Mouse (Mus musculus): ENCODE data around the gene Auts2. TPM values are rescaled to one million over a fixed set of nuclear protein-coding genes. Genes with fewer than 3 reads are reported as not detected.

Auts2 gene
- polyA plus RNA-seq, 1 experiment from 2014 or later: 70.9 TPM

DNA sequence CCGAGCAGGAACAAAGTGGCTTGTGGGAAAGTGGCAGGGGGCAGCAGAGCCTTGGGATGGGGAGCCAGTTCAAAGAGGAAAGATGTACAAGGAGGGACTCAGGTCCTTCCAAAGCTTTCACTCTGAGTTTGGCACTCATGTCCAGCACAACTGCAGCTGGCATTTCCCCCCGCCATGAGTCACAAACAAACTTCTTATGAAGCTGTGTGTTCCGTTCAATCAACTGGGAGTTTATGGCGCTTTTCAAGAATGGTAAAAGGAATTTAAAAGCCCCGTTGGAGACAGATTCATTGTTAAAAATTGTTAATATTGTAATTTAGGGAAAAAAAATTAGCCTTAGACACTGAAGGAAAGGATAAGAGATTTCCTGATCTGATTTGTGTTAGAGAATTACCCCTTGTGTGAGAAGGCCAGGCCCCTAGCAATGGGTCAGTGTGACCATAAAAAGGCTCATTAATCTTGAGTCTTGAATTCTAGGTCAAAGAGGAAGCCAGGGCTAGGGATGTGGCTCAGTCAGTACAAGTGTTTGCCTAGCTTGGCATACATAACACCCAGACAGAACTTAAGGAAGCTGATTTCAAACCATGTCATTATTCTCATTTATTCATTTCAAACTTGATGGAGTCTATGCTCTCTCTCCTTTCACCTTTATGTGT lies 831.5 kb downstream of the Auts2 start:
- H3K27ac ChIP-seq: no peak overlapping the region
- H3K36me3 ChIP-seq (replicated peaks): no peaks in the 10 kb centered on the region
- H3K4me2 ChIP-seq: no peak overlapping the region
- WGBS: 67% methylated on average over 5 of the region's 5 CpGs
- H3K9me3 ChIP-seq: no peaks in the 10 kb centered on the region
- H3K4me1 ChIP-seq: 0 out of 2 replicates have a peak, but pooled peaks cover 6% of the 10 kb centered on the region
- H3K9ac ChIP-seq: no peak overlapping the region
- no peak overlapping the region for H3K4me3 ChIP-seq
- no peak for ATAC-seq (replicated peaks)
- no peaks in the 10 kb centered on the region for H3K27me3 ChIP-seq (replicated peaks)

DNA sequence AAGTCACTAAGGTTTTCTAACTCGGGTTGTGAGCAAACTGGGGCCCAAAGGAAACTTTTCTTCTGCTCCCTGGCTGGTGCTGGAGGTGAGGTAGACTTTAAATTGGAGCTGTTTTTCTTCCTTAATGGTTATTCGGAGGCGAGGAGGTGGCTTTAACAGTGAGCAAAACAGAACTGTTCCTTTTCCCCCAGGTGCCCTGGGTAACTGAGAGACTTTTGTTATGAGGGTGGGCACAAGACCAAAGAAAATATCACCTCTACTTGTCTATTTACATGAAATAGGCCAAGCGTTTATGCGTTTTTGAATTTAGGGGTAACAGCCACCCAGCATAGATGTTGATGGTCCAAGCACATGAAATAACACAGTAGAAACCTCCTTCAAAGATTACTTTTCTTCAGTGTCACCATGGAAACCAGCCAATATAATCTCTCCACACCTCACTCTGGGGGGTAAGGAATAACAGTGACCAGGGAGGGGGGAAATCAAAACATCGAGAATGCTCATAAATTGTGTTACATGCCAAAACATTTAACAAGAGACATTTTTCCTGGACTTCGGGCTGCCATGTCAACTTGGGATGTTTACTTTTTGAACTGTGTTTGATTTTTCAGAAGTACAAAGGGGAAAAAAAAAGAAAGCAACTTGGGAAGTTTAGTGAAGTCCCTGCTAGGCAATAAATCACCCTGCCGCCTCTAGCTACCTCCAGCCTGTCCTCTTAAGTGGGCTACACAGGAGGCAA lies 832.2 kb downstream of the Auts2 start:
- H3K36me3 ChIP-seq (replicated peaks): no peaks in the 10 kb centered on the region
- no peaks in the 10 kb centered on the region for H3K27me3 ChIP-seq (replicated peaks)
- no peaks in the 10 kb centered on the region for H3K9me3 ChIP-seq
- H3K4me1 ChIP-seq: 0 out of 2 replicates have a peak, but pooled peaks cover 6% of the 10 kb centered on the region
- H3K4me3 ChIP-seq: no peak overlapping the region
- no peak overlapping the region for H3K9ac ChIP-seq
- 66% methylated on average over 8 of the region's 8 CpGs for WGBS
- H3K4me2 ChIP-seq: no peak overlapping the region
- no peak for ATAC-seq (replicated peaks)
- H3K27ac ChIP-seq: no peak overlapping the region

DNA sequence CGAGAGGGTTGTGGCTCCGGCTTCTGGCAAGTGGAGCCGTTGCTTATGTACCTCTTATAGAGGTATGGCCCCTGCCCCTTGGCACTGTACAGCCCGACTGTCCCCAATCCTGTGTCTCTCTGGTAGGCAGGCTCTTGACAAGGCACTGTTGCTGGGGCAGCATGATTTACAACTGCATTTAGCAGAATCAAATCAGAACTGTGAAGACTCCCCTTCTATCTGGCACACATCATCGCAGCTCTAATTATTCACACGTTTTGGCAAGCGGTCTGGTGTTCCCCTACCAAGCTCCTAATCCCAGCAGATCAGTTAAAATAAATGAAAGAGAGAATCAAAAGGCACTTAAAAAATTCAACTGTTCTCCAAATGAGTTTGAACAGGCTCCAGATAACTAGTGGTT lies 835.7 kb downstream of the Auts2 start:
- Histone ChIP-seq H3K9me3 (no peaks in the 10 kb centered on the region), H3K4me2 (no peak overlapping the region), H3K4me1 (0 out of 2 replicates have a peak, but pooled peaks cover 6% of the 10 kb centered on the region), H3K27ac (no peak overlapping the region), H3K27me3 (replicated peaks) (no peaks in the 10 kb centered on the region), H3K4me3 (no peak overlapping the region), H3K36me3 (replicated peaks) (no peaks in the 10 kb centered on the region), H3K9ac (no peak overlapping the region)
- WGBS: 65% methylated on average over 7 of the region's 7 CpGs
- ATAC-seq (replicated peaks): no peak

DNA sequence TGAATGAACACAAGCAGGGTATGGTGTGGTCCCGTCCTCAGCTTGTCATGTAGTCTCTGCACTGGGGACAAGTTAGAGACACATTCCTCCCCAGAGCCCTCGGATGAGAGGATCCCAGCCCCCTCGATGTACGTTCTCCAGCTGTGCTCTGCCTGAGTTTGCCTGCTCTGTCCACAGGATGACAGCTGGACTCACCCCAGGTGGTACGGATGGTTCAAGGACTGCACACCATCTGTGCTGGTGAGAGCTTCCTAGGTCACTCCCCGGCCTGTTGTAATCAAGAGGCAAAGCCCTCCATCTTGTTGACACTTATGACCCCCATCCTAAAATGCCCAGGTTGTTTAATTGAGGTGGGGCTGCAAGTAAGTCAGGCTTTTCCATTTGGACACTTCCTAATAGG lies 839.4 kb downstream of the Auts2 start:
- H3K4me2 ChIP-seq: no peak overlapping the region
- no peak overlapping the region for H3K9ac ChIP-seq
- no peaks in the 10 kb centered on the region for H3K36me3 ChIP-seq (replicated peaks)
- H3K27me3 ChIP-seq (replicated peaks): no peaks in the 10 kb centered on the region
- WGBS: 81% methylated on average over 6 of the region's 6 CpGs
- no peak for ATAC-seq (replicated peaks)
- H3K27ac ChIP-seq: no peak overlapping the region
- 0 out of 2 replicates have a peak, but pooled peaks cover 2% of the 10 kb centered on the region for H3K4me1 ChIP-seq
- no peaks in the 10 kb centered on the region for H3K9me3 ChIP-seq
- H3K4me3 ChIP-seq: no peak overlapping the region

DNA sequence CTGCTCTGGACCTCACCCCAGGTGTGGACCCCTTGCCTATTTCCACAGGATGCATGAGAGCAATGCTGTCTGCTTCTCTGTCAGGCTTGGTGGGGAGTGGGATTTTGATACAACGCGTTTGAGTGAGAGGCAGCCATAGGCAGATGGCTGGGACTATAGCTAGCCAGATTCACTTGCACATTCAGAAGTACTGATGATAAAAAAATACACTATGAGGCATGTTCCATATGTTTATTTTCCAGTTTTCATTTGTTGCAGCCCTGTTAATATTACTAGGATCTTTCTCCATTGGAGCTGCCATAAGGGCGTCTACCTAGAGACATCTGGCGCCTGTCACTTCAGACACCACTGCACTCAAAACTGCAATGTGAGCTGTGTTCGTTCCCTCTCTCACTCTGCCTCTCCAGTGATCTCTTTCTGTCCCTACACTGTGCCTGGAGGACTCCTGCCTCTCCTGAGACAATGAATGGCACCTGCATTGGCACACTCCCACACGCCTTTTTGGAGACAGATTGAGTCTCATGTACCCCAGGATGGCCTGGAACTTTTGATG lies 840.2 kb downstream of the Auts2 start:
- 92% methylated on average over 6 of the region's 6 CpGs for WGBS

DNA sequence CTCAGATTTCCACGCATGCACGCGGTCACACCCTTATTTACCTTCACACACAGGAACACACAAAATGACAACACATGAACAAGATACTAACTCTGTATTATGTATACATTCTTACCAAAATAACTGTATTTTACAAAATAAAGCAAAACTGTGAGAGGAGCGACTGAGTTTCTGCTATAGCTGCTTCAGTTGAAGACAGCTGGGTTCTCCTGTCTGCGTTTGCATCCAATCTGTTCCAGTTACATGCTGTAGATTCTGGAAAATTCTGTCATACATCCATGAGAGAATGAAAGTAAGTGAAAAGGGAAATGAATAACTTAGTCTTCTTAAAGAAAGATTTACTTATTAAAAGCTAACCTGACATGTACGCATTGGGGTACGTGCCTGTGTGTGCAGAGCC lies 844.2 kb downstream of the Auts2 start:
- Histone ChIP-seq H3K9ac (no peak overlapping the region), H3K4me2 (no peak overlapping the region), H3K4me1 (peaks cover 8% of the 10 kb centered on the region; the same call in 1 of the 2 replicates), H3K27me3 (replicated peaks) (no peaks in the 10 kb centered on the region), H3K9me3 (no peaks in the 10 kb centered on the region), H3K27ac (no peak overlapping the region), H3K4me3 (no peak overlapping the region), H3K36me3 (replicated peaks) (no peaks in the 10 kb centered on the region)
- 96% methylated on average over 7 of the region's 7 CpGs for WGBS
- no peak for ATAC-seq (replicated peaks)

More for the DNA sequence above, 840.2 kb downstream of the Auts2 start:
- Histone ChIP-seq H3K4me3 (no peak overlapping the region), H3K27ac (no peak overlapping the region), H3K27me3 (replicated peaks) (no peaks in the 10 kb centered on the region), H3K9ac (no peak overlapping the region), H3K4me1 (0 out of 2 replicates have a peak, but pooled peaks cover 2% of the 10 kb centered on the region), H3K4me2 (no peak overlapping the region), H3K36me3 (replicated peaks) (no peaks in the 10 kb centered on the region), H3K9me3 (no peaks in the 10 kb centered on the region)
- no peak for ATAC-seq (replicated peaks)

DNA sequence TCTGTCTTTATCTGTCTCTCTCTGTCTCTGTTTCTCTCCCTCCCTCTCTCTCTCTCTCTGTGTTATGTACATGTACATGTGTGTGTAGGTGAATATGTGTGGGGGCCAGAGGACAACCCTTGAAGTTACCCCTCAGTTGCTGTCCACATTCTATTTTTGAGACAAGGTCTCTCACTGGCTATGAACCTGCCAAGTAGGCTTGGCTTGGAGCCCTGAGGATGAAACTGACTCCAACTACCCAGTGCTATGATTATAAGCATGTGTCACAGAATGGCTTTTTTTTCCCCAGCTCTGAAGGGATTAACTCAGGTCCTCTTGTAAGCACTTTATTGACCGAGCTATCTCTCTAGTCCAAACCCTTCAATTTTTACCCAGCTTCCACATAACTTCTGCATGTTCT lies 852.4 kb downstream of the Auts2 start:
- Histone ChIP-seq H3K9ac (no peak overlapping the region), H3K9me3 (no peaks in the 10 kb centered on the region), H3K27ac (no peak overlapping the region), H3K27me3 (replicated peaks) (no peaks in the 10 kb centered on the region), H3K36me3 (replicated peaks) (no peaks in the 10 kb centered on the region), H3K4me2 (no peak overlapping the region), H3K4me3 (no peak overlapping the region), H3K4me1 (peaks cover 16% of the 10 kb centered on the region; the same call in 1 of the 2 replicates)
- WGBS: 81% methylated on average over 1 of the region's 1 CpGs
- ATAC-seq (replicated peaks): no peak

DNA sequence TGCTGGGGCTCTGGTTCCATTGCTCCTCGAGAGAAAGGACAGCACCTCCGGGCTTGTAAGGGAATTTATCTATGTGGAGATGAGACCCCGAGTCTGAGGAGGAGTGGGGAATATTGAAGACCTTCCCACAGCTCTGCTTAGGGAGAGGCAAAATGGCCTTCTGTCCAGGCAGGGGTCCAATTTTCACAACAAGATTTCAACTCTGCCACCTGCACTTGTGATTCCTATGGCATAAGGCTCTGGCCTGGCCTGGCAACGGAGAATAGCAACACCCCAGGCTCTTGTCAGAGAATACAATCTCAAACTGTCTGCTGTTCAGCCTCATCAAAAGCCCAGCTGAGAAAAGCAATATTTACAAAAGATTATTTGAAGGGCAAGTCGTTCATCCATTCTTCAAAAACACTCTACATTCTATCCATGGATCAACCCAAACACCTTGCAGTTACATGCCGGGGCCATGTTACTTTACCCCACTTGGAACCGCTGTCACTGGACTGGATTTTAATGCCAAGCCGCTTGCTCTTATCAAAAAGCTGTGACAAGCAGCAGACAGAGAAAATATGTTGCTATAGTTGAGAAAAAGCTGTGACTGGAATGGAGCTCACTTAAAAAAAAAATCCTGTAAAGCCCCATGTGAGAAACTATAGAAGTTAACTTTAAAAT lies 856.1 kb downstream of the Auts2 start:
- no peak overlapping the region for H3K27ac ChIP-seq
- H3K9me3 ChIP-seq: no peaks in the 10 kb centered on the region
- WGBS: 68% methylated on average over 8 of the region's 8 CpGs

DNA sequence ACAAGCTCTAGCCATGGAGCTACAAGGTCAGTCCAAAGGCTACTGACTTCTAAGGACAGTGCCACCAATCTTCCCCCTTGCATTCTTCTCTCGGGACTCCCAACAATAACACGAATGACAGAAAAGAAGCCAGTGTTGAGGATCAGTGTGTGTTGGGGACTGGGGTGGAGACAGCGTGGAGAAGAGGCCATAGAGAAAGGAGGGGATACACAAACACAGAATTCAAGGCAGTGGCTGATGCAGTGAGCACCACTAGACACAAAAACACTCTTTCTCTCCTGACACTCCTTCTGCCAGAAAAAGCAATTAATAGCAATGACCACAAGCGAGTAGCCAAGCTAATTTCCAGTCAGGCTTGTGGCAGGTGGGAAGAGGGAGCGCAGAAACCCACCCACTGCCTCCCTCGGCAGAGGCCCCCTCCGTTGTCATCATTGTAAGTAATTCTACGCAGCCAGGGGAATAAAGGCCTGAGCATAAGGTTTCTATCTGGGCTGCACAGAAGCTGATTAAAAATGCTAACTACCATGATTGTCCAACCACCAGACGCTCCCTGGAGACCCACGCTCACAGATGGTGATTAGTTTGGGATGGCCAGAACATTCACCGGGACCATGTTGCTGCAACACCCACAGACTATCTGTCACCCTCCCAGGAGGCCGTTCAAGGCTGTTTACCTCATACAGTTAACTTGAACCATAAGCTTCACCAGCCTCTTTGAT lies 862.9 kb downstream of the Auts2 start:
- no peak for ATAC-seq (replicated peaks)
- no peaks in the 10 kb centered on the region for H3K36me3 ChIP-seq (replicated peaks)
- H3K4me1 ChIP-seq: peaks cover 18% of the 10 kb centered on the region
- 17% methylated on average over 12 of the region's 12 CpGs for WGBS
- peak overlapping the region; percentile 6 for H3K27ac ChIP-seq
- no peak overlapping the region for H3K9ac ChIP-seq
- H3K9me3 ChIP-seq: no peaks in the 10 kb centered on the region
- no peak overlapping the region for H3K4me2 ChIP-seq
- H3K27me3 ChIP-seq (replicated peaks): no peaks in the 10 kb centered on the region
- no peak overlapping the region for H3K4me3 ChIP-seq

More for the DNA sequence above, 856.1 kb downstream of the Auts2 start:
- no peak for ATAC-seq (replicated peaks)
- no peaks in the 10 kb centered on the region for H3K36me3 ChIP-seq (replicated peaks)
- H3K4me1 ChIP-seq: peaks cover 4% of the 10 kb centered on the region; the same call in 1 of the 2 replicates
- no peak overlapping the region for H3K4me3 ChIP-seq
- H3K27me3 ChIP-seq (replicated peaks): no peaks in the 10 kb centered on the region
- H3K9ac ChIP-seq: no peak overlapping the region
- H3K4me2 ChIP-seq: no peak overlapping the region

DNA sequence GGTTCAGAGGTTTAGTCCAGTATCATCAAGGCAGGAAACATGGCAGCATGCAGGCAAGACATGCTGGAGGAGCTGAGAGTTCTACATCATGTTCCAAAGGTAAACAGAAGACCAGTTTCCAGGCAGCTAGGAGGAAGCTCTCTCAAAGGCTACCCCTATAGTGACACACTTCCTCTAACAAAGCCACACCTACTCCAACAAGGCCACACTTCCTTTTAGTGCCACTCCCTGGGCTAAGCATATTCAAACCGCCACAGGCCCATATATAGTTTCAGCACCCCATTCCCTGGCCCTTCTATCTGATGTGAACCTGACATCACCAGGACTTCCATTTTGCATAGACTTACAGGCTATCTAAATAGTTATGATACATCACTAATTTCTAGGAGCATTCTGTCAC lies 863.6 kb downstream of the Auts2 start:
- WGBS: 97% methylated on average over 1 of the region's 1 CpGs
- Histone ChIP-seq H3K36me3 (replicated peaks) (no peaks in the 10 kb centered on the region), H3K9ac (no peak overlapping the region), H3K4me2 (no peak overlapping the region), H3K9me3 (no peaks in the 10 kb centered on the region), H3K4me1 (peaks cover 18% of the 10 kb centered on the region), H3K27ac (no peak overlapping the region), H3K27me3 (replicated peaks) (no peaks in the 10 kb centered on the region), H3K4me3 (no peak overlapping the region)
- ATAC-seq (replicated peaks): no peak

DNA sequence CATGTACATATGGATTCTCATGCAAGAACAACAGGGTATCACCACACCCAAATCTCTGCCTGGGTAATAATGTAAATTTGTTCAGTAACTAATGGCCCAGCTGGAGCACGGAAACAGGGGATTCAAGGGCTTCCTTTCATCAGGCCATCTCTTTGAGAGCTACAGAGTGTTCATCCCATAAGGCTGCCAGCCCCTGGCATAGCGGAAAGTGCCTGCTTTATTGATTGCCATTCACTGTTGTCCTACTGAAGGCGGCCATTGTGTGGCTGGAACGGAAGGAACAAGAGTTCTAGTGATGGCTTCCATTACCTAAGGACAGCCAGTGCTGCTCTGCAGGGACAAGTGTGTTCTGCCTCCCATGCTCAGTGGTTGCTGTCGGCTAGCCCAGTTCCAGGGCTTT lies 865.6 kb downstream of the Auts2 start:
- H3K4me1 ChIP-seq: peaks cover 18% of the 10 kb centered on the region
- H3K4me2 ChIP-seq: no peak overlapping the region
- H3K27ac ChIP-seq: no peak overlapping the region
- no peaks in the 10 kb centered on the region for H3K27me3 ChIP-seq (replicated peaks)
- H3K9me3 ChIP-seq: no peaks in the 10 kb centered on the region
- no peak for ATAC-seq (replicated peaks)
- no peaks in the 10 kb centered on the region for H3K36me3 ChIP-seq (replicated peaks)
- no peak overlapping the region for H3K4me3 ChIP-seq
- WGBS: 70% methylated on average over 5 of the region's 5 CpGs
- no peak overlapping the region for H3K9ac ChIP-seq

DNA sequence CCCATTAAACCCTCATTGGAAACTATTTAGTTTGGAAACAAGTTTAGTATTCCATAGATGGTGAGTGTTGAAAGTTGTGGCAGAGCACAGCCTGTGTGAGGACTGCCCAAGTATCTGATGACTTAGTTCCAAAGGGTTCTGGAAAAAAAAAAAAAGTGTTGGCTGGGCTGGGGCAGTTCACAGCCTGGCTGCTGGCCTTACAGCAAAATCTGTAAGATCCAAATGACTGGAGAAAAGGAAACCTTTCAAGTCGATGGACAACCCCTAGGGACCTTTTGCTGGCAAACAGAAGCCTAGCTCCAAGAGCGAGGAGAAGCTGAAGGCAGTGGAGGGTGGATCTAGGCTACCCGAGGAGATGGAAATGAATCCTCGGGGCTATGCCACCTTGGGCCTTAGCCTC lies 869.4 kb downstream of the Auts2 start:
- no peak for ATAC-seq (replicated peaks)
- WGBS: 88% methylated on average over 4 of the region's 4 CpGs
- H3K27ac ChIP-seq: no peak overlapping the region
- H3K9me3 ChIP-seq: no peaks in the 10 kb centered on the region
- no peak overlapping the region for H3K4me2 ChIP-seq
- H3K36me3 ChIP-seq (replicated peaks): no peaks in the 10 kb centered on the region
- H3K9ac ChIP-seq: no peak overlapping the region
- H3K27me3 ChIP-seq (replicated peaks): no peaks in the 10 kb centered on the region
- no peak overlapping the region for H3K4me3 ChIP-seq
- no peaks in the 10 kb centered on the region for H3K4me1 ChIP-seq
